Mouse (Mus musculus) embryonic facial prominence, embryonic 15.5 days (tissue): ENCODE data around the gene Dtymk. TPM values are rescaled to one million over a fixed set of nuclear protein-coding genes. Genes with fewer than 3 reads are reported as not detected.
"Not testable (repeated sequence)": the region's sequence is repeated elsewhere in the genome, so short reads cannot be mapped to it uniquely, and the experiment has no call there.

ENCODE experiments used
- ATAC-seq: fragments of 200-750 bp; cut with Nextera tagmentation; 2 replicates; pipeline ENCODE4 v1.8.0; 2017; ENCODE audit warnings: low read depth, moderate TSS enrichment; ENCODE audit not compliant: insufficient number of reproducible peaks, low FRiP score, low TSS enrichment
- H3K27ac ChIP-seq: fragments of 300-500 bp; sonication (generic); replicated peaks from 2 replicates; pipeline ENCODE4 v1.5.1; 2015; ENCODE audit warnings: mild to moderate bottlenecking, inconsistent platforms
- H3K27me3 ChIP-seq: fragments of 300-500 bp; sonication (generic); 2 replicates; pipeline ENCODE4 v1.6.1; 2015; ENCODE audit warnings: inconsistent platforms
- H3K36me3 ChIP-seq: fragments of 300-500 bp; sonication (generic); 2 replicates; pipeline ENCODE4 v1.6.1; 2015; ENCODE audit warnings: mild to moderate bottlenecking, inconsistent platforms
- H3K4me1 ChIP-seq: fragments of 300-500 bp; sonication (generic); 2 replicates; pipeline ENCODE4 v1.6.1; 2015; ENCODE audit warnings: inconsistent platforms
- H3K4me2 ChIP-seq: fragments of 300-500 bp; sonication (generic); replicated peaks from 2 replicates; pipeline ENCODE4 v1.6.1; 2015; ENCODE audit warnings: mild to moderate bottlenecking, inconsistent platforms
- H3K4me3 ChIP-seq: fragments of 300-500 bp; sonication (generic); replicated peaks from 2 replicates; pipeline ENCODE4 v1.5.1; 2015; ENCODE audit warnings: mild to moderate bottlenecking, inconsistent platforms
- H3K9ac ChIP-seq: fragments of 300-500 bp; sonication (generic); 2 replicates; pipeline ENCODE4 v1.6.1; 2015; ENCODE audit warnings: inconsistent platforms
- H3K9me3 ChIP-seq: fragments of 300-500 bp; sonication (generic); replicated peaks from 2 replicates; pipeline ENCODE4 v1.6.1; 2016; ENCODE audit warnings: inconsistent platforms
- WGBS: fragments of 180-500 bp; shearing (Covaris S2); methylation state at CpG from one replicate; pipeline ENCODE4 v1.1.7; 2015; 5-methylcytosine and 5-hydroxymethylcytosine counted together
- polyA plus RNA-seq: library from polyadenylated mRNA; unstranded; fragments of >200 nt; fragmentation: Nextera tagmentation; extraction: Ambion mirVana; gene quantifications from 2 replicates; pipeline ENCODE4 v1.2.1, GENCODE M21; 2015

Gene Dtymk
- polyA plus RNA-seq: 208 and 218 TPM in 2 replicates

- Histone ChIP-seq H3K4me2 (peak within 1 kb of the TSS; percentile 93), H3K27me3 (no peaks in the 10 kb centered on the region), H3K9ac (peak within 1 kb of the TSS; percentile 81), H3K4me1 (peaks cover 41% of the 10 kb centered on the region), H3K4me3 (peak within 1 kb of the TSS; percentile 86), H3K27ac (peak within 1 kb of the TSS; percentile 89), H3K9me3 (no peaks in the 10 kb centered on the region), H3K36me3 (peaks cover 36% of the 10 kb centered on the region)
- WGBS: 0% methylated on average over 42 of the region's 42 CpGs
- peak; percentile 65 for ATAC-seq
Measured at GRCm38 (mm10) chr1:93801741-93802238, at the start of gene Dtymk. TSS of gene Dtymk (minus strand) at chr1:93801934.

GRCm38 (mm10) chr1:93845766-93846366, 44.1 kb upstream of the Dtymk start:
- not testable (repeated sequence) for H3K4me3 ChIP-seq, H3K4me2 ChIP-seq, H3K36me3 ChIP-seq, H3K9me3 ChIP-seq, H3K27me3 ChIP-seq, H3K27ac ChIP-seq, ATAC-seq, H3K9ac ChIP-seq, H3K4me1 ChIP-seq
- WGBS: 80% methylated on average over 2 of the region's 3 CpGs

GRCm38 (mm10) chr1:93838569-93838968, 36.8 kb upstream of the Dtymk start:
- H3K9me3 ChIP-seq: not testable (repeated sequence)

GRCm38 (mm10) chr1:93837335-93837734, 35.6 kb upstream of the Dtymk start:
- Histone ChIP-seq H3K4me2 (no peak overlapping the region), H3K4me3 (no peak overlapping the region), H3K27me3 (no peaks in the 10 kb centered on the region), H3K27ac (no peak overlapping the region), H3K36me3 (peaks cover 21% of the 10 kb centered on the region), H3K4me1 (no peaks in the 10 kb centered on the region), H3K9ac (no peak overlapping the region), H3K9me3 (no peaks in the 10 kb centered on the region)
- WGBS: 94% methylated on average over 8 of the region's 8 CpGs
- no peak for ATAC-seq

More at GRCm38 (mm10) chr1:93838569-93838968, 36.8 kb upstream of the Dtymk start:
- not testable (repeated sequence) for H3K4me3 ChIP-seq, ATAC-seq, H3K27ac ChIP-seq, H3K4me2 ChIP-seq, H3K4me1 ChIP-seq, H3K27me3 ChIP-seq, H3K9ac ChIP-seq
- WGBS: 92% methylated on average over 8 of the region's 8 CpGs
- H3K36me3 ChIP-seq: peaks cover 21% of the 10 kb centered on the region

GRCm38 (mm10) chr1:93836532-93836913, 34.8 kb upstream of the Dtymk start:
- ATAC-seq: no peak
- Histone ChIP-seq H3K9me3 (no peaks in the 10 kb centered on the region), H3K4me2 (no peak overlapping the region), H3K4me3 (no peak overlapping the region), H3K9ac (no peak overlapping the region), H3K27me3 (no peaks in the 10 kb centered on the region), H3K4me1 (no peaks in the 10 kb centered on the region), H3K36me3 (peaks cover 21% of the 10 kb centered on the region), H3K27ac (no peak overlapping the region)
- WGBS: 88% methylated on average over 2 of the region's 2 CpGs

- no peak overlapping the region for H3K27ac ChIP-seq
- ATAC-seq: no peak
- no peaks in the 10 kb centered on the region for H3K27me3 ChIP-seq
- H3K36me3 ChIP-seq: peaks cover 21% of the 10 kb centered on the region
- H3K9me3 ChIP-seq: no peaks in the 10 kb centered on the region
- 89% methylated on average over 6 of the region's 6 CpGs for WGBS
- no peaks in the 10 kb centered on the region for H3K4me1 ChIP-seq
- no peak overlapping the region for H3K4me2 ChIP-seq
- H3K9ac ChIP-seq: no peak overlapping the region
- no peak overlapping the region for H3K4me3 ChIP-seq
Measured at GRCm38 (mm10) chr1:93835876-93836531, 34.3 kb upstream of the Dtymk start.

GRCm38 (mm10) chr1:93835211-93835610, 33.5 kb upstream of the Dtymk start:
- WGBS: 87% methylated on average over 4 of the region's 4 CpGs
- no peak overlapping the region for H3K9ac ChIP-seq
- H3K27ac ChIP-seq: no peak overlapping the region
- H3K27me3 ChIP-seq: no peaks in the 10 kb centered on the region
- H3K4me2 ChIP-seq: no peak overlapping the region
- peaks cover 21% of the 10 kb centered on the region for H3K36me3 ChIP-seq
- no peak overlapping the region for H3K4me3 ChIP-seq
- H3K4me1 ChIP-seq: no peaks in the 10 kb centered on the region
- ATAC-seq: no peak
- H3K9me3 ChIP-seq: no peaks in the 10 kb centered on the region

- no peak overlapping the region for H3K4me3 ChIP-seq
- no peak overlapping the region for H3K27ac ChIP-seq
- no peak for ATAC-seq
- H3K9ac ChIP-seq: no peak overlapping the region
- H3K4me1 ChIP-seq: no peaks in the 10 kb centered on the region
- 82% methylated on average over 7 of the region's 7 CpGs for WGBS
- no peak overlapping the region for H3K4me2 ChIP-seq
- H3K9me3 ChIP-seq: no peaks in the 10 kb centered on the region
- no peaks in the 10 kb centered on the region for H3K27me3 ChIP-seq
- peaks cover 23% of the 10 kb centered on the region for H3K36me3 ChIP-seq
Measured at GRCm38 (mm10) chr1:93834671-93835150, 33.0 kb upstream of the Dtymk start.

- H3K27ac ChIP-seq, H3K9ac ChIP-seq, H3K27me3 ChIP-seq, H3K4me2 ChIP-seq, ATAC-seq, H3K4me1 ChIP-seq, H3K9me3 ChIP-seq, H3K4me3 ChIP-seq: not testable (repeated sequence)
- H3K36me3 ChIP-seq: peaks cover 22% of the 10 kb centered on the region
- whole genome bisulfite sequencing: 62% methylated on average over 2 of the region's 4 CpGs
Measured at GRCm38 (mm10) chr1:93832754-93833360, 31.1 kb upstream of the Dtymk start.

- H3K4me3 ChIP-seq: peak overlapping the region; percentile 60; the same call in 1 of the 2 replicates
- 0 out of 2 replicates have a peak, but pooled peaks cover 4% of the 10 kb centered on the region for H3K36me3 ChIP-seq
- no peak for ATAC-seq
- no peak overlapping the region for H3K27ac ChIP-seq
- H3K9me3 ChIP-seq: no peaks in the 10 kb centered on the region
- no peak overlapping the region for H3K9ac ChIP-seq
- peaks cover 13% of the 10 kb centered on the region for H3K4me1 ChIP-seq
- 92% methylated on average over 9 of the region's 9 CpGs for WGBS
- H3K27me3 ChIP-seq: no peaks in the 10 kb centered on the region
- H3K4me2 ChIP-seq: peak overlapping the region; percentile 81
Measured at GRCm38 (mm10) chr1:93826540-93826835, 24.8 kb upstream of the Dtymk start.

- peak overlapping the region; percentile 98 for H3K27ac ChIP-seq
- H3K36me3 ChIP-seq: 0 out of 2 replicates have a peak, but pooled peaks cover 10% of the 10 kb centered on the region
- H3K4me3 ChIP-seq: peak overlapping the region; percentile 60
- no peaks in the 10 kb centered on the region for H3K9me3 ChIP-seq
- 39% methylated on average over 27 of the region's 27 CpGs for WGBS
- H3K27me3 ChIP-seq: no peaks in the 10 kb centered on the region
- peaks cover 13% of the 10 kb centered on the region for H3K4me1 ChIP-seq
- no peak for ATAC-seq
- H3K9ac ChIP-seq: peak overlapping the region; percentile 51
- H3K4me2 ChIP-seq: peak overlapping the region; percentile 81
Measured at GRCm38 (mm10) chr1:93825771-93826539, 24.2 kb upstream of the Dtymk start.
